Mouse (Mus musculus) forebrain, embryonic 15.5 days (tissue): ENCODE data around the gene Vti1a. TPM values are rescaled to one million over a fixed set of nuclear protein-coding genes. Genes with fewer than 3 reads are reported as not detected.

Experiments used
- polyA plus RNA-seq: library from polyadenylated mRNA; unstranded; fragments of >200 nt; fragmentation: Nextera tagmentation; extraction: Ambion mirVana; gene quantifications from 2 replicates; pipeline ENCODE4 v1.2.1, GENCODE M21; 2015

Vti1a gene
- polyA plus RNA-seq, 1 experiment from 2014 or later: 29.7 TPM

Other genes starting within 250 kb of the Vti1a start
- 22.1 and 22.3 TPM in 2 replicates for gene Gpam, start 189.1 kb upstream of the Vti1a start, polyA plus RNA-seq
- 0.28 TPM in 1 of 2 replicates, not detected in the other for gene Tectb, start 135.6 kb upstream of the Vti1a start, polyA plus RNA-seq
- gene Gucy2g, start 75.1 kb upstream of the Vti1a start, polyA plus RNA-seq: not detected in 2 replicates
- gene Acsl5, start 64.4 kb upstream of the Vti1a start, polyA plus RNA-seq: 9.9 and 10.3 TPM in 2 replicates
- gene Zdhhc6, start 263 bp upstream of the Vti1a start, polyA plus RNA-seq: 64.6 and 66.4 TPM in 2 replicates